Mouse (Mus musculus) naive thymus-derived CD4-positive, alpha-beta T cell, adult 2 months (primary cell): Measurements from ENCODE around the gene Ccdc167.

Source experiments
- DNase-seq: peaks from one replicate; pipeline ENCODE4 v3.0.0-alpha.2; 2011; ENCODE audit warnings: low read depth

Ccdc167 gene

DNA sequence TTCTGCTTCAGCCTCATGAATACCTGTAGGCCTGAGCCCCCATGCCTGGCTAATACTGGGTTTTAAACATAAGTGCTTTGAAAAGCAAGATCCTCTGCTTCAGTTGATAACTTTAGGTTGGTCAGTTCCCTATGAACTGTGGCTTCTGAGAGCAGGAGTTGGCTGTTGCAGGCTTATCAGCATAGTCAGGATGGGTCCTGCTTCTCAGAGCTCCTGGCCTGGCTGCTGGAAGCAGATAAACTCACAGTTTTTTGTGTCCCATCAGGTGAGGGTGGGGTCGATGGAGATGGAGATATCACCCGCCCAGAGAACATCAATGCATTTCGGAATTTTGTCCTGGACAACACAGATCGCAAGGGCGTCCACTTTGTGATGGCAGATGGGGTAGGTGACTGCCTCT is 30.1 kb downstream of the Ccdc167 start:
- no peak for DNase-seq

- no peak for DNase-seq
These were observed 32.6 kb downstream of the Ccdc167 start for GRCm38 (mm10) chr17:29684275-29684674.

DNA sequence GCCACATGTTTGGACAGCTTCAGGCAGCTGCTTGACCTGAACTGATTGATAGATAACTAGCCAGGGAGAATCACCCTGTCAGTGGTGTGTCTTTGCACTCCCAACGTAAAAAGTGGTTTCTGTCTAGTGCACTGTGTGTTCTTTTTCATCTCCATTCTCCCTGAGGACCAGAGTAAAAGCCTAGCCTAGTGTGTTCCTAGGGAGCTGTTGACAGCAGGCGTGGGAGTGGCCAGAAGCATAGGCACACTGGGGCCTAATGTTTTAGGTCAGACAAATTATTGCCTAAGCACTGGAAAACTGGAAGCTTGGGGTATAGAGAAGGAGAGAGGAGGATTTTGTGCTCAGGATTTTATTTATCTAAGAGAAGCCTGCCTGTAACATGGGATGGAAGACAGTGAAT is 33.7 kb downstream of the Ccdc167 start:
- DNase-seq, result no peak

GRCm38 (mm10) chr17:29682261-29682660 is 34.6 kb downstream of the Ccdc167 start:
- no peak for DNase-seq

DNA sequence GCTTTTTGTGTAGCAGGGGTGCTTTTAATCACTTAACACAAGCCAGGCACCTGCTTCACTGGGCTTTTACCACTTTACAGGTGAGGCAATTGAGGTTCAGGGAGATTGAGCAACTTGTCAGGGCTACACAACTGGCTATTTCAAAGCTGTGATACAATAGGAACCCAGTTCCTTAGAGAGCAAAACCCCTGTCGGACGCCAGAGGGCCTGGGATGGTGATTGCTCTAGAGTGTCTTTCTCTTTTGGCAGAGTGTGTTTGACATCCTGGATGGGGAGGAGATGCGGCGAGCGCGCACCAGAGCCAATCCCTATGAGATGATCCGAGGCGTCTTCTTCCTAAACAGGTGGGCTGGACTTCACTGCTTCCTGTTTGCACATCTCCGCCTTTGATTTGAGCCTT is 35.2 kb downstream of the Ccdc167 start:
- DNase-seq, result no peak

GRCm38 (mm10) chr17:29680921-29681320 is 35.9 kb downstream of the Ccdc167 start:
- no peak for DNase-seq

GRCm38 (mm10) chr17:29680174-29680573 is 36.7 kb downstream of the Ccdc167 start:
- DNase-seq, result no peak

GRCm38 (mm10) chr17:29679038-29679767 is 37.6 kb downstream of the Ccdc167 start:
- DNase-seq, result no peak

- no peak for DNase-seq
These were observed 38.3 kb downstream of the Ccdc167 start for GRCm38 (mm10) chr17:29678526-29678925.

DNA sequence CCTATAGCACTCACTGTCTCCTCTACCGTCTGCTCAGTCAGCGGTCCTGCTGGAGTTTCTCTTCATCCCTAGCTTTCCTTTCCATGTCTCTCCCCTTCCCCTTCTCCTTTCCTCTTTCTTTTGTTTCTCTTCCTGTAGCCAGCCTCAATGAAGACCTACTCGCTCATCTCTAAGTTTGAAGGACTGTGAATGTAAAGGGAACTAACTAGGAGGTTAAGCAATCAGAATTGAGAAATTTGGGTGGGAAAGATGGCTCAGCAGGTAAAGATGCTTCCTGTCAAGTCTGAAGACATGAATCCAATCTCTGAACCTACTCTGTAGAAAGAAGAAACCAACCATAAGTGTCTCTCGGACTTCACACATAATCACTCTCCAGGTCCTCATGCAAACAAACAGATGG is 43.5 kb downstream of the Ccdc167 start:
- DNase-seq, result no peak

DNA sequence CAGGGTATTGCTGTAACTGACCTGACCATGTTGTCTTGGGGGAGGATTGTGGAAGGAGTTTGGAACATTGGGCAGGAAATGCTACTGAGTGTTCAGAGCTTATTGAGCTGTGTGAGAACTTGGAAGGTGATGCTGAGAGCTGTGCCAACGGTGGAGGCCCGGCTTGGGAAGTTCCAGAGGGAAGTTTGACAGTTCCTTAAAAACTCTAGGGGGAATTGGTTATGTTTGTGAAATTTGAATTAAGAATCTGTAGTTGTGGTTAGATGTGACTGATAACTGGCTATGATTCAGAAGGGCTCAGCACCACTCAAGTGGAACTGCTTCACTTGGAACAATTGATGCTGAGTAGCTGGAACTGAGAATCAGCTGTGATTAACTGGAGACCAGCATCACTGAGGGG is 45.8 kb downstream of the Ccdc167 start:
- no peak for DNase-seq

DNA sequence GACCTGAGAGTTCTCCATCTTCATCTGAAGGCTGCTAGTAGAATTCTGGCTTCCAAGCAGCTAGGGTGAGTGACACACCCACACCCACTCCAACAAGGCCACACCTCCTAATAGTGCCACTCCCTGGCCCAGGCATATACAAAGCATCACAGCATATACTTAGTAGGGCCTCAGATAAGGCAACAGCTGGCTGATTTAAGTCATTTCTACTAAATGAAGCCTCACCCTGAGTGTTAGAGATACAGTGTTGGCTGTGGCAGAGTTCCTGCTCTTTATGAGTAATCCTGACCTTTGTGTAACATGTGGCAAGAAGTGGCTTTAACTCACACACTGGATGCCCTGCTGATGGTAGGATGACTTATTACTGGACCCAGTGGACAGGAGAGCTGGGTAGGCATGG is 46.9 kb downstream of the Ccdc167 start:
- no peak for DNase-seq

DNA sequence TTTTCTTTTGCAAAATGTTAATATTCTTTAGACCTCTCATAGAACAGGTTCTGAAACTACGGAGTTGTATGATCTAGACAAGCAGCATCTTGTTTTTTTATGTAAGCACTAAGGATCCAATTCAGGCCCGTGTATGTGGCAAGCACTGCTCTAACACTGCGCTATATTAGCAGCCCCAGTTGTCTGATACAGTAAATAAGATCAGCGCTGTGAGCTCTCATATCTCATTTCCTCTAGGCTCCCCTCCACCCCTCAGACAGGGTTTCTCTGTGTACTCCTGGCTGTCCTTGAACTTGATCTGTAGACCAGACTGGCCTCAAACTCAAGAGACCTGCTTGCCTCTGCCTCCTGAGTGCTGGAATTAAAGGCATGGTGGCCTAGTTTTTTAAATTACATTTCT is 47.8 kb downstream of the Ccdc167 start:
- no peak for DNase-seq

DNA sequence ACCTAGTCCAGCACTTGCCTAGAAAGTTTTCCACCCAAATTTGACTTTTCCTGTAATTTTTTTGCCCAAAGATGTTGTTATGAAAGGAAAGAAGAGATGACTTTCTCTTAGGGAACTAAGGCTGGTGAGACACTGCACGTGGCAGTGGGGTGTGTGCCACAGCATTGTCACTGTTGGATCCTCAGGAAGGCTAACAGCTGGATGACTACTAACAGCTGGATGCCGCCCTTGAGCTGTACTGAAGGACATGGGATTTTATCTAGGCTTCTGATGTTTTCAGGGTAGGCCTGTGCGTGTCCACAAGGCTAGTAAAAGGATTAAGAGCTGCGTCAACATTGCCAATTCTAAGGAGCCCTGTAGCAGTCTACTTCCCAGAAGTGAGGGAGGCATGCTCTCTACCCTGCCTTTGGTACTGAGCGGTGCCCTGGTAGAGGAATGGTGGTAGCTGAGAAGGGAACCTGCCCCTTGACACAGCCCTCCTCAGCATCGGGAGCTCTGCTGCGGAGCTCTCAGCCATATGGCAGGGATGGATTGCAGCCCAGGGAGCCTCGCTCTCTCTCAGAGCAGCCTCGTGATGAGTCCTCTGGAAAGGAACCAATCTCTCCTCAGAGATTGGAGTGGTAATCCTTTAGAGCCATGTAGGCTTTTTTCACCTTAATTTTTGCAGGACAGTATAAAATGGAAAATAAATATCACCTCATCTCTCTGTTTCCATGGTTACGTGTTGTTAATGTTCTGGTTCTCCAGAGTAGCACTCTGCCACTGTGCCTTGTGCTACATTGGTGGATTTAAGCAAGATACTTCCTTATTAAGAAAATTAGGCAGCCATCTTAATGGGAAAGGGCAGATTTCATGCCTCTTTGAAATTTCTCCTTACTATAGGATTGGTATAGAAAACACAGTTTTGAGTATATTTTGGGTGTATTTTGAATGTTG is 48.5 kb downstream of the Ccdc167 start:
- DNase-seq, result no peak

DNA sequence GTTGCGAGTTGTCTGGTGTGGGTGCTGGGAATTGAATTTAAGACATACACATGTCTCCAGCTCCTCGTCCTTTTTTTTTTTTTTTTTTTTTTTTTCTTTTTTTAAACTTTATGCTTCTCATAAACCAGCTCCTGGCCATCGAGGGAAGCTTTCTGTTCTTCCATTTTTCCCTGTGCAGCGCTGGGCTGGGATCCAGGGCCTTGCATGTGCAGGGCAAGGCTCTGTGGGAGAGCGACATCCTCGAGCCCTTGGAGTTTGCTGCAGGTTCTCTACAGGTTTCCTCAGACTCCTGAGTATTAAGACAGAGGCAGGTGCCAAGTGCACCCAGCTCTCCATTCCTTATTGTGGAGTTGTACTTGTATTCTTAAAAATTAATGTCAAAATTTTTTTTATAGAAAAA is 54.7 kb downstream of the Ccdc167 start:
- DNase-seq, result no peak

DNA sequence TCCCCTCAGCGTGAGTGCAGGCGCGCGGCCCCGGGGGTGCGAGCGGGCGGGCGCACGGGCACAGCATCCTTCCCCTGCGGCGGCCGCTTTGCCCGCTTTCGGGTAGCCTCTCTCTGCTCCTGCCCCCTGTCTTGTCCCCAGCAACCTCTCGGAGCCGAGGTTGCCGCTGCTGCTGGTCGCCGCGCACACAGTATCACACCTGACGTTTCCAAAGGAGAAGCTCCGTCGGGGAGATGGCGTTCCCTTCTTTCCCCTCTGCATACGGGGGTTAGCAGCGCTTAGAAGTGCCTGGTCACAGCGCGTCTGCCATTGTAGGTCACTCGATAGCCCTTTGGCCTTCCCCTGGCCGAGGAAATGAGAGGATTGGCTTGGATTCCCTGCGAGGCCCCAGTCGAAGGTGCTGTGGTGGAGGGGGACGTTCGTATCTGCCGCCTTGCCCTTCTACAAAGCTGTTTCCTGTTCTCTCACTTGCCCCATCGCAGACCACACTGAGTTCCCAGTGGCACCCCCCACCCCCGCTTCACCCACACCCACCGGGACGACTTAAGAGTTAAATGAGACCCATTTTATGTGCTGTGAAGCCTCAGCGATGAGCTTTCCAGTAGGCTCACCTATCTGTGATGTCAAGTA is 56.0 kb downstream of the Ccdc167 start:
- peak; percentile 59 for DNase-seq

DNA sequence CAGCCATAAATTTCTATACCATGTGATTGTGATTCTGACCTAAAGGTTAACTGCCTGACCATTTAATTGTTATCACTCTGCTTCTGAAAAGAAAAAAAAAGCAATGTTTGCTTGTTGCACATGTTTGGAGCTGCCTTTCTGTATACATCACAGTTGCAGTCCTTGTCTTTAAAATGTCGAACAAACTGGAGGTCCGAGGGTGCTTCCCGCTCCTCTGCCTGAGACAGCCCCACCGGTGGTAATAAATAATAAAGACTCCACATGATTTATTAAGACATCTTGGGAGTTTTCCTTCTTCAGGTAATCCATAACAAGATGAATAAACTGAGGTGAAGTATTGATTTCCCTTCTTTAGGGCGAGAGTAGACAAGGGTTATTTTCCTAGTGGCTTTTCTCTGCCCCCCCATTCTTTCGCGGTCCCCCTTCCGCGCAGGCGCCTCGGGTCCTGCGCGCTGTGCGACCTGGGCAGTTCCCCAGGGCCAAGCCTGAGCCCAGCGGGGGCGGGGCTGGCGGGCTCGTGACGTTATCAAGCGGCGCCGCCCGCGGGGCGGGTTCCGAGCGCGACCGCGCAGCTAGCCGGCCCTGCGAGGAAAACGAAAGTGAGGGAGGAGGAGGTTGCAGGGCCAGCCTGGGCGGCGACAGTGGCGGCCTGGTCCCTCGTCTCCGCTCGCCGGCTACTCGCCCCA is 56.6 kb downstream of the Ccdc167 start, which contains the start of gene Cmtr1:
Cmtr1 (plus strand) TSS at position 520 of the 686 bp plus-strand sequence.
- peak; percentile 94 for DNase-seq

GRCm38 (mm10) chr17:29658249-29658648 is 58.6 kb downstream of the Ccdc167 start:
- DNase-seq, result no peak

- no peak for DNase-seq
These were observed 74.6 kb downstream of the Ccdc167 start for GRCm38 (mm10) chr17:29642219-29642618.

- no peak for DNase-seq
These were observed 75.9 kb downstream of the Ccdc167 start for GRCm38 (mm10) chr17:29640971-29641370.

DNA sequence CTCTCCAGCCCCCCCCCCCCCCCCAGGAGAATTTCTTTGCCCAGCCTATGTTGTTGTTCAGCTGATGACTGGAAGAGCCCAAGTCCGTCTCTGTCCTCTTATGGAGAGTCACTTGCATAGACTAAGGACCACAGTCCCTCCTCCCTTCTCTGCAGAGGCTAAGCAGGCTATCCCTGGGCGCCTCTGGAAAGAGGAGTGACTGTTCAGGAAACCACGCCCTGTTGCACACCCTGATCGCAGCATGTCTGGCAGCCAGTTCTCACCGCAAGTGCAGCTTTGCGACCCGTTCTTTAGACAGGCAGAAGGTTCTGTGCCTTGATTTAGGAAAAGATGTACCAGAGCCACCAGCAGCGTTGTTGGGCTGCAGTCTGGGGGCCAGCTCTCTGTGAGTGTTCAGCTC is 78.9 kb downstream of the Ccdc167 start:
- DNase-seq, result no peak

- DNase-seq, result no peak
These were observed 79.5 kb downstream of the Ccdc167 start for GRCm38 (mm10) chr17:29637377-29637776.
